In the genomic region with DNA sequence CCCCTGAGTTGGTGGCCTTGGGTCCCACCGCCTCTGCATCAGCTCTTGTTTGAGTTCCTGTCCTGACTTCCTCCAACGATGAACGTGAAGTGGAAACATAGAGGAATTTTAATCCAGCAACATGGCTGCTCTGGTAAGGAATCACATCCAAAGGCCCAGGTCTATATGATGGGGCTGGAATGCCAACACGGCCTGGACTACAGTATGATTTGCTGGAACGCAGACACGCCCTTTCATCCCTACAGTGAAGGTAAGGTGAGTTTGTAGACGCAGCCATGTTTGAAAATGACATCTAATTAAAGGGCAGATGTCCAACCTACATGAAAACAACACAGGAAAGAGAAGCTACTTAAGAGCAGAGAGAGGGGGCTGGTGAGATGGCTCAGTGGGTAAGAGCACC, we compare ENCODE assay signal across 11 mouse cellular contexts. TPM values are rescaled to one million over a fixed set of nuclear protein-coding genes. Genes with fewer than 3 reads are reported as not detected.
DNase-seq lines count a peak whose midpoint lies in the region; ATAC-seq and TF ChIP-seq lines count a peak whose summit lies in the region.
"Had no signal": no experiment of that assay in that cellular context is flagged by ENCODE, and none has a peak within 500 bp of the region (broad histone marks: within the 10 kb centered on the region; RNA-seq: fewer than 3 reads in every experiment).

No protein-coding gene starts in this region.

- no peak overlapping the region for H3K27ac ChIP-seq in heart, adult 2 months
- no peak overlapping the region for H3K27ac ChIP-seq in neural tube, embryonic 12.5 days
- H3K27ac ChIP-seq in forebrain, embryonic 15.5 days (replicated peaks), result no peak overlapping the region
- H3K27ac ChIP-seq in neural tube, embryonic 14.5 days (ENCODE audit: low read depth, low read length), result no peak overlapping the region
- H3K27ac ChIP-seq: intestine, embryonic 15.5 days had no signal

- H3K27me3 ChIP-seq in heart, adult 2 months (ENCODE audit: control insufficient read depth, insufficient read depth, low read length), result no peaks in the 10 kb centered on the region
- H3K27me3 ChIP-seq in neural tube, embryonic 12.5 days (replicated peaks), result no peaks in the 10 kb centered on the region
- H3K27me3 ChIP-seq in forebrain, embryonic 15.5 days, result no peaks in the 10 kb centered on the region
- H3K27me3 ChIP-seq in neural tube, embryonic 14.5 days (ENCODE audit: control insufficient read depth, insufficient read depth, low read length), result no peaks in the 10 kb centered on the region
- H3K27me3 ChIP-seq: heart, embryonic 15.5 days; intestine, embryonic 15.5 days; Patski had no signal

- WGBS in heart, adult 2 months, result 67% methylated on average over 7 of the region's 7 CpGs
- WGBS in neural tube, embryonic 12.5 days, result 88% methylated on average over 7 of the region's 7 CpGs
- WGBS in forebrain, embryonic 15.5 days, result 88% methylated on average over 7 of the region's 7 CpGs
- WGBS in neural tube, embryonic 14.5 days, result 89% methylated on average over 7 of the region's 7 CpGs

- intact Hi-C loops in heart, adult 2 months (cut with DNase I), result loop anchor here (1.0 to 10.0 kb wide), 4 partner anchors 15 to 299 kb away; partner anchors contain the start of gene Nfatc2ip
- intact Hi-C loops in left cerebral cortex, postnatal 10 days (cut with DNase I), result loop anchor here (5.0 kb wide), 1 partner anchor 111 kb away; the partner anchor contains the start of gene Apobr

- no peak overlapping the region for H3K4me3 ChIP-seq in heart, adult 2 months
- H3K4me3 ChIP-seq in neural tube, embryonic 12.5 days, result no peak overlapping the region
- no peak overlapping the region for H3K4me3 ChIP-seq in forebrain, embryonic 15.5 days
- H3K4me3 ChIP-seq in neural tube, embryonic 14.5 days (ENCODE audit: low read depth, low read length), result no peak overlapping the region
- H3K4me3 ChIP-seq: intestine, embryonic 15.5 days had no signal

- H3K79me2 ChIP-seq in heart, adult 2 months (replicated peaks; ENCODE audit: control insufficient read depth, insufficient read depth, low read length), result peaks cover 2% of the 10 kb centered on the region; the same call in 1 of the 2 replicates

- no peak overlapping the region for H3K9ac ChIP-seq in heart, adult 2 months (ENCODE audit: low read depth, low read length)
- H3K9ac ChIP-seq in neural tube, embryonic 12.5 days, result no peak overlapping the region
- H3K9ac ChIP-seq in forebrain, embryonic 15.5 days (replicated peaks), result no peak overlapping the region; the same call in 1 of the 2 replicates
- H3K9ac ChIP-seq in neural tube, embryonic 14.5 days (replicated peaks; ENCODE audit: low read depth, low read length), result no peak overlapping the region
- H3K9ac ChIP-seq: intestine, embryonic 15.5 days had no signal

- peaks cover 6% of the 10 kb centered on the region for H3K4me1 ChIP-seq in heart, adult 2 months (ENCODE audit: control insufficient read depth, insufficient read depth, low read length)
- H3K4me1 ChIP-seq in neural tube, embryonic 12.5 days, result peaks cover 28% of the 10 kb centered on the region
- peaks cover 30% of the 10 kb centered on the region for H3K4me1 ChIP-seq in forebrain, embryonic 15.5 days
- H3K4me1 ChIP-seq in neural tube, embryonic 14.5 days (ENCODE audit: control insufficient read depth, insufficient read depth, low read length), result peaks cover 14% of the 10 kb centered on the region

- H3K9me3 ChIP-seq in neural tube, embryonic 12.5 days, result no peaks in the 10 kb centered on the region
- H3K9me3 ChIP-seq in forebrain, embryonic 15.5 days, result no peaks in the 10 kb centered on the region
- H3K9me3 ChIP-seq in neural tube, embryonic 14.5 days (ENCODE audit: control insufficient read depth, low read length), result no peaks in the 10 kb centered on the region
- H3K9me3 ChIP-seq: heart, embryonic 15.5 days; intestine, embryonic 15.5 days had no signal

- no peak for DNase-seq in heart, adult 2 months
- no peak for DNase-seq in heart, adult 9 months (ENCODE audit: low spot score in 2 of 2)
- DNase-seq in neural tube, embryonic 10.5 days (ENCODE audit: extremely low spot score, low spot score), result no peak
- no peak for DNase-seq in left cerebral cortex, postnatal 10 days (ENCODE audit: extremely low spot score in 1 of 2, low spot score in 2 of 2)
- no peak for DNase-seq in kidney, postnatal 4 days

- no peak for TF ChIP-seq POLR2A in heart, adult 2 months (IDR thresholded peaks at IDR 0.05; ENCODE audit: insufficient read depth, low read depth, low read length)

- no peak for ATAC-seq in neural tube, embryonic 12.5 days (ENCODE audit: low FRiP score, low read depth)
- ATAC-seq in forebrain, embryonic 15.5 days (replicated peaks), result no peak
- no peak for ATAC-seq in neural tube, embryonic 14.5 days (ENCODE audit: low read depth)
- ATAC-seq: intestine, embryonic 15.5 days; Patski had no signal

- TF ChIP-seq CTCF in heart, adult 2 months (IDR thresholded peaks at IDR 0.05), result 0 out of 2 replicates have a peak, but pooled peaks have one; percentile 2

- H3K36me3 ChIP-seq in heart, adult 2 months (ENCODE audit: control insufficient read depth, insufficient read depth, low read length), result no peaks in the 10 kb centered on the region
- peaks cover 26% of the 10 kb centered on the region for H3K36me3 ChIP-seq in neural tube, embryonic 12.5 days
- peaks cover 24% of the 10 kb centered on the region for H3K36me3 ChIP-seq in forebrain, embryonic 15.5 days
- H3K36me3 ChIP-seq in neural tube, embryonic 14.5 days (ENCODE audit: control insufficient read depth, insufficient read depth, low read length), result no peaks in the 10 kb centered on the region

- TF ChIP-seq EP300 in heart, adult 2 months (IDR thresholded peaks at IDR 0.05; ENCODE audit: insufficient read depth, low read depth, low read length), result no peak

- H3K4me2 ChIP-seq in neural tube, embryonic 12.5 days (replicated peaks), result peak overlapping the region; percentile 92
- peak overlapping the region; percentile 8; the same call in 1 of the 2 replicates for H3K4me2 ChIP-seq in forebrain, embryonic 15.5 days (replicated peaks)
- H3K4me2 ChIP-seq in neural tube, embryonic 14.5 days (ENCODE audit: low read depth, low read length), result peak overlapping the region; percentile 6; the same call in 1 of the 2 replicates

RNA-seq across cellular contexts. Expression of gene Bola2, which starts 1.4 kb away (rescaled TPM):
- total RNA-seq in heart, adult 2 months (2021), result 10 to 100 TPM; 49.7 to 63.7 TPM
- 25.9 and 29.1 TPM in 2 replicates for polyA plus RNA-seq in heart, adult 2 months (2012; rRNA removed)
- polyA plus RNA-seq in neural tube, embryonic 12.5 days (2016; fragmentation: Nextera tagmentation; extraction: Ambion mirVana), result 160 and 164 TPM in 2 replicates
- polyA plus RNA-seq in forebrain, embryonic 15.5 days (2015; fragmentation: Nextera tagmentation; extraction: Ambion mirVana), result 141 and 158 TPM in 2 replicates
- polyA plus RNA-seq in neural tube, embryonic 14.5 days (2014; fragmentation: Nextera tagmentation; extraction: Ambion mirVana), result 132 and 140 TPM in 2 replicates
- 100 to 1,000 TPM; 118 to 124 TPM for total RNA-seq in left cerebral cortex, postnatal 10 days (2021)

RNA-seq across cellular contexts. Expression of gene Slx1b, which starts 1.8 kb away (rescaled TPM):
- 1 to 10 TPM; 3.6 to 3.9 TPM for total RNA-seq in heart, adult 2 months (2021)
- 7.8 and 10.3 TPM in 2 replicates for polyA plus RNA-seq in heart, adult 2 months (2012; rRNA removed)
- 17.9 and 19.0 TPM in 2 replicates for polyA plus RNA-seq in neural tube, embryonic 12.5 days (2016; fragmentation: Nextera tagmentation; extraction: Ambion mirVana)
- polyA plus RNA-seq in forebrain, embryonic 15.5 days (2015; fragmentation: Nextera tagmentation; extraction: Ambion mirVana), result 17.5 and 18.0 TPM in 2 replicates
- polyA plus RNA-seq in neural tube, embryonic 14.5 days (2014; fragmentation: Nextera tagmentation; extraction: Ambion mirVana), result 11.2 and 13.1 TPM in 2 replicates
- total RNA-seq in left cerebral cortex, postnatal 10 days (2021), result 10 to 100 TPM; 21.6 to 22.5 TPM

RNA-seq across cellular contexts. Expression of gene Coro1a, which starts 13.8 kb away (rescaled TPM):
- total RNA-seq in heart, adult 2 months (2021), result 10 to 100 TPM in 1 of 2 experiments, 1 to 10 TPM in 1; 9.8 to 12.1 TPM
- polyA plus RNA-seq in heart, adult 2 months (2012; rRNA removed), result 22.2 and 33.7 TPM in 2 replicates
- polyA plus RNA-seq in neural tube, embryonic 12.5 days (2016; fragmentation: Nextera tagmentation; extraction: Ambion mirVana), result 70.5 and 71.5 TPM in 2 replicates
- polyA plus RNA-seq in forebrain, embryonic 15.5 days (2015; fragmentation: Nextera tagmentation; extraction: Ambion mirVana), result 99.8 and 108 TPM in 2 replicates
- 98.8 and 104 TPM in 2 replicates for polyA plus RNA-seq in neural tube, embryonic 14.5 days (2014; fragmentation: Nextera tagmentation; extraction: Ambion mirVana)
- 100 to 1,000 TPM; 178 to 199 TPM for total RNA-seq in left cerebral cortex, postnatal 10 days (2021)

RNA-seq across cellular contexts. Expression of gene Sult1a1, which starts 17.5 kb away (rescaled TPM):
- 10 to 100 TPM; 34.1 to 34.3 TPM for total RNA-seq in heart, adult 2 months (2021)
- polyA plus RNA-seq in heart, adult 2 months (2012; rRNA removed), result 53.6 and 56.6 TPM in 2 replicates
- 0.54 and 0.79 TPM in 2 replicates for polyA plus RNA-seq in neural tube, embryonic 12.5 days (2016; fragmentation: Nextera tagmentation; extraction: Ambion mirVana)
- polyA plus RNA-seq in forebrain, embryonic 15.5 days (2015; fragmentation: Nextera tagmentation; extraction: Ambion mirVana), result 2.8 TPM in 2 replicates
- 0.59 and 2.2 TPM in 2 replicates for polyA plus RNA-seq in neural tube, embryonic 14.5 days (2014; fragmentation: Nextera tagmentation; extraction: Ambion mirVana)
- total RNA-seq in left cerebral cortex, postnatal 10 days (2021), result 1 to 10 TPM; 2.7 to 8.2 TPM

RNA-seq across cellular contexts. Expression of gene Sgf29, which starts 44.7 kb away (rescaled TPM):
- 10 to 100 TPM; 21.6 to 23.4 TPM for total RNA-seq in heart, adult 2 months (2021)
- polyA plus RNA-seq in heart, adult 2 months (2012; rRNA removed), result 23.7 and 25.5 TPM in 2 replicates
- polyA plus RNA-seq in neural tube, embryonic 12.5 days (2016; fragmentation: Nextera tagmentation; extraction: Ambion mirVana), result 40.0 and 53.2 TPM in 2 replicates
- 54.7 and 55.4 TPM in 2 replicates for polyA plus RNA-seq in forebrain, embryonic 15.5 days (2015; fragmentation: Nextera tagmentation; extraction: Ambion mirVana)
- 58.0 and 61.5 TPM in 2 replicates for polyA plus RNA-seq in neural tube, embryonic 14.5 days (2014; fragmentation: Nextera tagmentation; extraction: Ambion mirVana)
- total RNA-seq in left cerebral cortex, postnatal 10 days (2021), result 10 to 100 TPM; 32.8 to 42.3 TPM

Comparison
In these comparisons a context has a peak if more than half of its experiments do, and no peak if none do; other contexts are left out.
1. H3K4me2 ChIP-seq: peak in every context shown above with its lines; median percentile 92 in neural tube, embryonic 12.5 days; 8 in forebrain, embryonic 15.5 days; 6 in neural tube, embryonic 14.5 days.